Comparison of ENCODE assay signal across 26 mouse cellular contexts in the genomic region with DNA sequence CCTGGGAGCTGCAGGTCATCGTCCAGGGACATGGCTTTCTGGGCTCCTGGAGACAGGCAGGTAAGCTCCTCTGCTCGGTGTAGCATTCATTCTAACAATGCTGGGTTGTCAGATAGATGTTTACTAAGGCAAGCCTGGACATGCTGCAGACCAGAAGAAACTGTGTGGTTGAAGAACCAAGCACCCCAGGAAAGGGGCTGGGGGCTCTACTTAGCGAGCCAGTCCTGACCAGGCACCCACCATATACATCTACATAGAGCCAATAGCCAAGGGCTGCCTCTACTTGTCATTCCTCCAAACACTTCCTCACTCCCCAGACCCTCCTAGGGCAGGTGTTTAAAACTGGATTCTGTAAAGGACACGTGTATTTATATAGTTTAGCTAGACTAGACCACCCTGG. TPM values are rescaled to one million over a fixed set of nuclear protein-coding genes. Genes with fewer than 3 reads are reported as not detected.
DNase-seq lines count a peak whose midpoint lies in the region; ATAC-seq and TF ChIP-seq lines count a peak whose summit lies in the region.
"Had no signal": no experiment of that assay in that cellular context is flagged by ENCODE, and none has a peak within 500 bp of the region (broad histone marks: within the 10 kb centered on the region; RNA-seq: fewer than 3 reads in every experiment).

No protein-coding gene starts in this region.

- ATAC-seq in hindbrain, postnatal 0 days = 0 out of 2 replicates have a peak, but pooled peaks have one; percentile 25
- ATAC-seq in hindbrain, embryonic 14.5 days (ENCODE audit: low FRiP score) = no peak
- no peak for ATAC-seq in midbrain, embryonic 11.5 days (ENCODE audit: low FRiP score)
- ATAC-seq in erythroblast, adult 5-6 weeks (replicated peaks; ENCODE audit: low FRiP score, poor library complexity, severe bottlenecking) = 0 out of 2 replicates have a peak, but pooled peaks have one; percentile 18
- ATAC-seq: hindbrain, embryonic 16.5 days; intestine, embryonic 16.5 days had no signal

- no peak for TF ChIP-seq POLR2A in cerebellum, adult 2 months (IDR thresholded peaks at IDR 0.05; ENCODE audit: borderline replicate concordance, insufficient read depth, low read length)

- no peak overlapping the region for H3K9ac ChIP-seq in hindbrain, postnatal 0 days (replicated peaks; ENCODE audit: low read length)
- H3K9ac ChIP-seq in hindbrain, embryonic 14.5 days = no peak overlapping the region
- H3K9ac ChIP-seq in midbrain, embryonic 11.5 days (ENCODE audit: low read length) = no peak overlapping the region
- H3K9ac ChIP-seq: embryonic facial prominence, embryonic 13.5 days; forebrain, embryonic 13.5 days; heart, embryonic 13.5 days; hindbrain, embryonic 12.5 days had no signal

- H3K27me3 ChIP-seq in hindbrain, postnatal 0 days (ENCODE audit: insufficient read depth, low read length) = no peaks in the 10 kb centered on the region
- no peaks in the 10 kb centered on the region for H3K27me3 ChIP-seq in hindbrain, embryonic 14.5 days (ENCODE audit: control insufficient read depth, insufficient read depth, low read length)
- no peaks in the 10 kb centered on the region for H3K27me3 ChIP-seq in midbrain, embryonic 11.5 days (ENCODE audit: control insufficient read depth, insufficient read depth, low read length)
- no peaks in the 10 kb centered on the region for H3K27me3 ChIP-seq in midbrain, embryonic 10.5 days (ENCODE audit: low read depth, poor library complexity, severe bottlenecking)
- H3K27me3 ChIP-seq in cerebellum, adult 2 months (ENCODE audit: control insufficient read depth, insufficient read depth, low read length) = no peaks in the 10 kb centered on the region
- H3K27me3 ChIP-seq: embryonic facial prominence, embryonic 13.5 days; forebrain, embryonic 13.5 days; hindbrain, embryonic 12.5 days; Patski had no signal

- no peak overlapping the region for H3K4me3 ChIP-seq in hindbrain, postnatal 0 days (ENCODE audit: low read length)
- no peak overlapping the region for H3K4me3 ChIP-seq in hindbrain, embryonic 14.5 days (replicated peaks; ENCODE audit: low read length)
- H3K4me3 ChIP-seq in midbrain, embryonic 11.5 days (ENCODE audit: low read depth, low read length) = no peak overlapping the region
- no peak overlapping the region for H3K4me3 ChIP-seq in midbrain, embryonic 10.5 days
- H3K4me3 ChIP-seq in cerebellum, adult 2 months (replicated peaks; ENCODE audit: insufficient read depth, low read depth, low read length) = no peak overlapping the region
- H3K4me3 ChIP-seq: embryonic facial prominence, embryonic 10.5 days; embryonic facial prominence, embryonic 13.5 days; forebrain, embryonic 10.5 days; forebrain, embryonic 13.5 days; heart, adult 2 months; heart, embryonic 10.5 days; heart, embryonic 13.5 days; hindbrain, embryonic 12.5 days had no signal

- H3K4me2 ChIP-seq in hindbrain, postnatal 0 days (ENCODE audit: low read depth, low read length) = no peak overlapping the region
- H3K4me2 ChIP-seq in hindbrain, embryonic 14.5 days (replicated peaks) = no peak overlapping the region
- no peak overlapping the region for H3K4me2 ChIP-seq in midbrain, embryonic 11.5 days
- H3K4me2 ChIP-seq: embryonic facial prominence, embryonic 13.5 days; forebrain, embryonic 13.5 days; heart, embryonic 13.5 days; hindbrain, embryonic 12.5 days had no signal

- TF ChIP-seq CTCF in hindbrain, postnatal 0 days (IDR thresholded peaks at IDR 0.05; ENCODE audit: low read depth) = no peak
- TF ChIP-seq CTCF in cerebellum, adult 2 months (IDR thresholded peaks at IDR 0.05; ENCODE audit: borderline replicate concordance, insufficient read depth, low read depth, low read length) = no peak

- WGBS in hindbrain, postnatal 0 days = 84% methylated on average over 4 of the region's 4 CpGs
- 79% methylated on average over 4 of the region's 4 CpGs for WGBS in hindbrain, embryonic 14.5 days
- 79% methylated on average over 4 of the region's 4 CpGs for WGBS in midbrain, embryonic 11.5 days
- 78% methylated on average over 4 of the region's 4 CpGs for WGBS in midbrain, embryonic 10.5 days
- 74% methylated on average over 4 of the region's 4 CpGs for WGBS in cerebellum, adult 2 months

- H3K36me3 ChIP-seq in hindbrain, postnatal 0 days (ENCODE audit: insufficient read depth, low read length) = peaks cover 41% of the 10 kb centered on the region
- peaks cover 43% of the 10 kb centered on the region for H3K36me3 ChIP-seq in hindbrain, embryonic 14.5 days (replicated peaks; ENCODE audit: control insufficient read depth, insufficient read depth)
- H3K36me3 ChIP-seq in midbrain, embryonic 11.5 days (ENCODE audit: control insufficient read depth, insufficient read depth, low read length) = peaks cover 7% of the 10 kb centered on the region; the same call in 1 of the 2 replicates
- H3K36me3 ChIP-seq in midbrain, embryonic 10.5 days = peaks cover 47% of the 10 kb centered on the region

- no peak for DNase-seq in hindbrain, postnatal 0 days (ENCODE audit: low spot score)
- no peak for DNase-seq in hindbrain, embryonic 14.5 days (ENCODE audit: low spot score)
- peak; percentile 68 for DNase-seq in midbrain, embryonic 11.5 days (ENCODE audit: low spot score, missing footprints)
- no peak for DNase-seq in midbrain, embryonic 10.5 days (ENCODE audit: low spot score)
- DNase-seq in cerebellum, adult 2 months = no peak
- DNase-seq: gastrocnemius, postnatal 25 days had no signal

- no peaks in the 10 kb centered on the region for H3K4me1 ChIP-seq in hindbrain, postnatal 0 days (ENCODE audit: insufficient read depth, low read length)
- H3K4me1 ChIP-seq in hindbrain, embryonic 14.5 days (replicated peaks; ENCODE audit: control insufficient read depth, insufficient read depth, low read length) = no peaks in the 10 kb centered on the region
- no peaks in the 10 kb centered on the region for H3K4me1 ChIP-seq in midbrain, embryonic 11.5 days (ENCODE audit: control insufficient read depth, insufficient read depth, low read length)
- no peaks in the 10 kb centered on the region for H3K4me1 ChIP-seq in midbrain, embryonic 10.5 days
- no peaks in the 10 kb centered on the region for H3K4me1 ChIP-seq in cerebellum, adult 2 months (ENCODE audit: control insufficient read depth, insufficient read depth, low read length)
- H3K4me1 ChIP-seq: embryonic facial prominence, embryonic 10.5 days; forebrain, embryonic 10.5 days; forebrain, embryonic 13.5 days; heart, embryonic 10.5 days; heart, embryonic 13.5 days; hindbrain, embryonic 12.5 days had no signal

- H3K27ac ChIP-seq in hindbrain, postnatal 0 days = no peak overlapping the region
- no peak overlapping the region for H3K27ac ChIP-seq in hindbrain, embryonic 14.5 days
- no peak overlapping the region for H3K27ac ChIP-seq in midbrain, embryonic 11.5 days (ENCODE audit: low read depth, low read length)
- H3K27ac ChIP-seq in midbrain, embryonic 10.5 days (replicated peaks) = no peak overlapping the region
- no peak overlapping the region for H3K27ac ChIP-seq in cerebellum, adult 2 months (ENCODE audit: insufficient read depth, low read length)
- H3K27ac ChIP-seq: embryonic facial prominence, embryonic 10.5 days; embryonic facial prominence, embryonic 13.5 days; forebrain, embryonic 10.5 days; forebrain, embryonic 13.5 days; heart, adult 2 months; heart, embryonic 10.5 days; heart, embryonic 13.5 days; hindbrain, embryonic 12.5 days had no signal

- H3K9me3 ChIP-seq in hindbrain, postnatal 0 days (ENCODE audit: low read length) = no peaks in the 10 kb centered on the region
- no peaks in the 10 kb centered on the region for H3K9me3 ChIP-seq in hindbrain, embryonic 14.5 days (ENCODE audit: control insufficient read depth, low read length)
- H3K9me3 ChIP-seq in midbrain, embryonic 11.5 days (ENCODE audit: control insufficient read depth, low read length) = no peaks in the 10 kb centered on the region
- H3K9me3 ChIP-seq in midbrain, embryonic 10.5 days (replicated peaks) = no peaks in the 10 kb centered on the region
- H3K9me3 ChIP-seq: embryonic facial prominence, embryonic 10.5 days; embryonic facial prominence, embryonic 13.5 days; forebrain, embryonic 10.5 days; forebrain, embryonic 13.5 days; G1E; heart, embryonic 10.5 days; heart, embryonic 13.5 days; hindbrain, embryonic 12.5 days had no signal

RNA-seq across cellular contexts. Expression of gene Adam8, which starts 1.8 kb away (rescaled TPM):
- 1.7 and 2.2 TPM in 2 replicates for total RNA-seq in hindbrain, postnatal 0 days (2014; rRNA removed)
- polyA plus RNA-seq in hindbrain, postnatal 0 days (2015; fragmentation: Nextera tagmentation; extraction: Ambion mirVana) = 0.48 and 0.57 TPM in 2 replicates
- polyA plus RNA-seq in hindbrain, embryonic 14.5 days (2014; fragmentation: Nextera tagmentation; extraction: Ambion mirVana) = 2.7 and 2.9 TPM in 2 replicates
- polyA plus RNA-seq in midbrain, embryonic 11.5 days (2014; fragmentation: Nextera tagmentation; extraction: Ambion mirVana) = 1.8 TPM in 2 replicates
- 2.5 and 2.7 TPM in 2 replicates for polyA plus RNA-seq in midbrain, embryonic 10.5 days (2016; fragmentation: Nextera tagmentation; extraction: Ambion mirVana)
- total RNA-seq in erythroblast, adult 5-6 weeks (2015; ENCODE audit: low replicate concordance) = 6.9 and 8.3 TPM in 2 replicates
- 7.3 and 7.8 TPM in 2 replicates for total RNA-seq in erythroblast, adult 5-6 weeks (2017; ENCODE audit: low replicate concordance)
- polyA plus RNA-seq in cerebellum, adult 2 months (2012; rRNA removed) = 2.8 and 4.1 TPM in 2 replicates

RNA-seq across cellular contexts. Expression of gene 6430531B16Rik, which starts 15.6 kb away (rescaled TPM):
- total RNA-seq in hindbrain, postnatal 0 days (2014; rRNA removed) = 2.9 TPM in 1 of 2 replicates, not detected in the other
- 1.3 and 1.8 TPM in 2 replicates for polyA plus RNA-seq in hindbrain, postnatal 0 days (2015; fragmentation: Nextera tagmentation; extraction: Ambion mirVana)
- 0.72 and 1.0 TPM in 2 replicates for polyA plus RNA-seq in hindbrain, embryonic 14.5 days (2014; fragmentation: Nextera tagmentation; extraction: Ambion mirVana)
- 0.34 and 1.2 TPM in 2 replicates for polyA plus RNA-seq in midbrain, embryonic 11.5 days (2014; fragmentation: Nextera tagmentation; extraction: Ambion mirVana)
- polyA plus RNA-seq in midbrain, embryonic 10.5 days (2016; fragmentation: Nextera tagmentation; extraction: Ambion mirVana) = 0.74 and 1.1 TPM in 2 replicates
- not detected in 2 replicates for total RNA-seq in erythroblast, adult 5-6 weeks (2015; ENCODE audit: low replicate concordance)
- total RNA-seq in erythroblast, adult 5-6 weeks (2017; ENCODE audit: low replicate concordance) = 2.0 TPM in 1 of 2 replicates, not detected in the other
- polyA plus RNA-seq in cerebellum, adult 2 months (2012; rRNA removed) = 0.21 and 0.39 TPM in 2 replicates
- total RNA-seq: adrenal gland, adult 18-20 months; adrenal gland, postnatal 36 days; gastrocnemius, adult 8-10 months; gastrocnemius, postnatal 25 days; heart, adult 2 months; heart, postnatal 14 days had no signal
- polyA plus RNA-seq: G1E; intestine, embryonic 16.5 days had no signal

RNA-seq across cellular contexts. Expression of gene Zfp511, which starts 42.0 kb away (rescaled TPM):
- 23.3 and 42.9 TPM in 2 replicates for total RNA-seq in hindbrain, postnatal 0 days (2014; rRNA removed)
- 60.5 and 63.9 TPM in 2 replicates for polyA plus RNA-seq in hindbrain, postnatal 0 days (2015; fragmentation: Nextera tagmentation; extraction: Ambion mirVana)
- polyA plus RNA-seq in hindbrain, embryonic 14.5 days (2014; fragmentation: Nextera tagmentation; extraction: Ambion mirVana) = 52.3 and 53.2 TPM in 2 replicates
- polyA plus RNA-seq in midbrain, embryonic 11.5 days (2014; fragmentation: Nextera tagmentation; extraction: Ambion mirVana) = 36.3 and 43.1 TPM in 2 replicates
- polyA plus RNA-seq in midbrain, embryonic 10.5 days (2016; fragmentation: Nextera tagmentation; extraction: Ambion mirVana) = 42.6 and 43.8 TPM in 2 replicates
- total RNA-seq in erythroblast, adult 5-6 weeks (2015; ENCODE audit: low replicate concordance) = 11.5 and 12.5 TPM in 2 replicates
- total RNA-seq in erythroblast, adult 5-6 weeks (2017; ENCODE audit: low replicate concordance) = 5.8 and 6.6 TPM in 2 replicates
- polyA plus RNA-seq in cerebellum, adult 2 months (2012; rRNA removed) = 75.8 and 76.9 TPM in 2 replicates

RNA-seq across cellular contexts. Expression of gene Tubgcp2, which starts 42.3 kb away (rescaled TPM):
- total RNA-seq in hindbrain, postnatal 0 days (2014; rRNA removed) = 61.7 and 63.7 TPM in 2 replicates
- polyA plus RNA-seq in hindbrain, postnatal 0 days (2015; fragmentation: Nextera tagmentation; extraction: Ambion mirVana) = 58.3 TPM in 2 replicates
- 57.8 and 58.7 TPM in 2 replicates for polyA plus RNA-seq in hindbrain, embryonic 14.5 days (2014; fragmentation: Nextera tagmentation; extraction: Ambion mirVana)
- polyA plus RNA-seq in midbrain, embryonic 11.5 days (2014; fragmentation: Nextera tagmentation; extraction: Ambion mirVana) = 58.9 and 62.6 TPM in 2 replicates
- polyA plus RNA-seq in midbrain, embryonic 10.5 days (2016; fragmentation: Nextera tagmentation; extraction: Ambion mirVana) = 74.0 and 80.0 TPM in 2 replicates
- 9.4 and 14.6 TPM in 2 replicates for total RNA-seq in erythroblast, adult 5-6 weeks (2015; ENCODE audit: low replicate concordance)
- 8.3 and 9.6 TPM in 2 replicates for total RNA-seq in erythroblast, adult 5-6 weeks (2017; ENCODE audit: low replicate concordance)
- polyA plus RNA-seq in cerebellum, adult 2 months (2012; rRNA removed) = 51.4 and 54.5 TPM in 2 replicates

RNA-seq across cellular contexts. Expression of gene Utf1, which starts 50.6 kb away (rescaled TPM):
- not detected in 2 replicates for total RNA-seq in hindbrain, postnatal 0 days (2014; rRNA removed)
- not detected in 2 replicates for polyA plus RNA-seq in hindbrain, postnatal 0 days (2015; fragmentation: Nextera tagmentation; extraction: Ambion mirVana)
- not detected in 2 replicates for polyA plus RNA-seq in hindbrain, embryonic 14.5 days (2014; fragmentation: Nextera tagmentation; extraction: Ambion mirVana)
- polyA plus RNA-seq in midbrain, embryonic 11.5 days (2014; fragmentation: Nextera tagmentation; extraction: Ambion mirVana) = not detected in 2 replicates
- 0.16 TPM in 1 of 2 replicates, not detected in the other for polyA plus RNA-seq in midbrain, embryonic 10.5 days (2016; fragmentation: Nextera tagmentation; extraction: Ambion mirVana)
- total RNA-seq in erythroblast, adult 5-6 weeks (2015; ENCODE audit: low replicate concordance) = not detected in 2 replicates
- not detected in 2 replicates for total RNA-seq in erythroblast, adult 5-6 weeks (2017; ENCODE audit: low replicate concordance)
- 0.16 TPM in 1 of 2 replicates, not detected in the other for polyA plus RNA-seq in cerebellum, adult 2 months (2012; rRNA removed)
- total RNA-seq: adrenal gland, adult 18-20 months; adrenal gland, postnatal 36 days; G1E; gastrocnemius, adult 8-10 months; gastrocnemius, postnatal 25 days; heart, adult 2 months; heart, postnatal 14 days; hematopoietic stem cell, adult 5-6 weeks had no signal
- polyA plus RNA-seq: C2C12; forebrain, embryonic 10.5 days; forebrain, embryonic 13.5 days; G1E; gonadal fat pad, adult 2 months; heart, adult 2 months; heart, embryonic 13.5 days; hindbrain, embryonic 12.5 days; hindbrain, embryonic 16.5 days; intestine, embryonic 16.5 days; Patski had no signal

Comparison
In these comparisons a context has a peak if more than half of its experiments do, and no peak if none do; other contexts are left out.
1. ATAC-seq: peak in hindbrain, postnatal 0 days (single experiment) and erythroblast, adult 5-6 weeks (single experiment); none in hindbrain, embryonic 14.5 days (single experiment) and midbrain, embryonic 11.5 days (single experiment).